Mouse (Mus musculus): ENCODE measurements around the gene Il12rb2.

Gene Il12rb2

DNA sequence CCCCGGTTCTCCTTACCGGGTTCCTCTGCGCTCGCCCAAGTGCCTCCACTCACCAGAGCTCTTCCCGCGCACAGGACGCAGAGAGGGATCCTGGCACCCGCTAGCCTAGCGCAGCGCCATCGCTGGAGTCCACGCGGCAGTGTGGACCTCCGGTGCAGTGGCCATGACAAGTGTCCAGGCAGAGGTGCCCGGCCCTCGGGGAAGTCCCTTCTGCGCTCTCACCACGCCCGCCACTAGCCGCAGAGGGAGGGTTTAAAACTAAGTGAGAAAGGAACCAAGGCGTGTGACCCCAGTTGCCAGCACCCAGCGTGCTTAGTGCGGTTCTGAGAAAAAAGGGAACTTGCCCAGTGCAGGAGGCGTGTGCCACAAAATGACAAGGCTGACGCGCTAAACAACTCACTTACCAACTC, at the start of gene Il12rb2:
TSS of gene Il12rb2 (minus strand) at position 207 of the 410 bp plus-strand sequence.
- DNase-seq (ENCODE audit: extremely low read depth, insufficient read length, low spot score), result peak; percentile 23

- no peak for DNase-seq (ENCODE audit: extremely low read depth, insufficient read length, low spot score)
Measured at GRCm38 (mm10) chr6:67421761-67422160, 45.8 kb upstream of the Il12rb2 start.

- DNase-seq (ENCODE audit: extremely low read depth, insufficient read length, low spot score), result no peak
Measured at GRCm38 (mm10) chr6:67416557-67416956, 40.6 kb upstream of the Il12rb2 start.

GRCm38 (mm10) chr6:67415276-67415675, 39.3 kb upstream of the Il12rb2 start:
- DNase-seq (ENCODE audit: extremely low read depth, insufficient read length, low spot score), result no peak

GRCm38 (mm10) chr6:67413378-67413777, 37.4 kb upstream of the Il12rb2 start:
- no peak for DNase-seq (ENCODE audit: extremely low read depth, insufficient read length, low spot score)

DNA sequence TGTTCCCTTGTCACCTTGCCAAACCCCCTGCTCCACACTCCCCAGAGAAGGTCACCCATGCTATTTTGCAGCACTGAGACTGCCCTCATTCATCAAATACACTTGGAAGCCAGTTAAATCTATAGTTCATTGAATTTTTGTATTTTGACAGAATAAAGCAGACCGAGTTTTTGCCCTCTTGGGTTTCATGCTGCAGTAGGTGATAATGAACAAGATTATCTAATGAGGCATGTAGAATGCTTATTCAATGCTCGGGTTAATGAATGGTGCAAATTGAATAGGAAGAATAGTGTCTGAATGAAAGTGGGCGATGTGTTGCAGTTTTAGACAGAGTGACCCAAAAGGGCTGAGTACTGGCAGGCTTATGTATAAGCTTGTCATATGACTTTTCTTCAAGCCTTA, 29.3 kb upstream of the Il12rb2 start:
- DNase-seq (ENCODE audit: extremely low read depth, insufficient read length, low spot score), result no peak

GRCm38 (mm10) chr6:67399551-67399950, 23.6 kb upstream of the Il12rb2 start:
- no peak for DNase-seq (ENCODE audit: extremely low read depth, insufficient read length, low spot score)

DNA sequence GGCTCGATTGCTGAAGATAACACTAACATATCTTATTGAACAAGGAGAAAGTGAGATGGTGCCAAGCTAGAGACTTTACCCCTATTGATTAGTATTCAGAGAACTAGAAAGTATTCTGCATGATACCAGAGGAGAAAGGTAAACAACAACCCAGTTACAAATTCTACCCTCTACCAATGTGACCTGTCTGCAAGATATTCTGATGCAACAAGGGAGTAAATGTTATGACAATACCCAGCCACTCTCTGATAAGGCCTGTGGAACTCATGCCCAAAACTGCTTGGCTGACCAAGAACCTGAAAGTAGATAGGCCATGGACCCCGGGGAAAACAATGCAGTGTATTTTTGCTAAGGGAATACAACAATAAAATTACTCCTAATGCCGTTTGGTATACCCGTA, 10.2 kb downstream of the Il12rb2 start:
- DNase-seq (ENCODE audit: extremely low read depth, insufficient read length, low spot score), result no peak

DNA sequence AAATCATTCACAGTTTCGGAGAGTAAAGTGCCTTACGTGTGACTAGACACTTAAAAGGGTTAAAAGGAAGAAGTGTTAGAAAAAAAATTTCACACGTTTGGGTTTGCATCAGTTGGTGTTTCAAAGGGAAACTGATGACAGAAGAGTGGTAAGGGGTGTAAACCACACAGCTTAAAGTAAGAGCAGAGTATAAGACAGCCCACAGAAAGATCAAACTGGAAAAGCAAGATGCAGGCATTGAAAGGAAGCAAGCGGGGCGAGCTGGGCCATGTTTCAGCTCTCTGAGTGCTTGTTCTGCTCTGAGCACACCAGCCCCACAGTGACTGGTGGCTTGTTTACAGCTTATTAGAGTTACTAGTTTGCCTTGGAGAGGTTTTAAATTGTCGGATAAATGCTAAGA, 27.9 kb downstream of the Il12rb2 start:
- no peak for DNase-seq (ENCODE audit: extremely low read depth, insufficient read length, low spot score)

DNA sequence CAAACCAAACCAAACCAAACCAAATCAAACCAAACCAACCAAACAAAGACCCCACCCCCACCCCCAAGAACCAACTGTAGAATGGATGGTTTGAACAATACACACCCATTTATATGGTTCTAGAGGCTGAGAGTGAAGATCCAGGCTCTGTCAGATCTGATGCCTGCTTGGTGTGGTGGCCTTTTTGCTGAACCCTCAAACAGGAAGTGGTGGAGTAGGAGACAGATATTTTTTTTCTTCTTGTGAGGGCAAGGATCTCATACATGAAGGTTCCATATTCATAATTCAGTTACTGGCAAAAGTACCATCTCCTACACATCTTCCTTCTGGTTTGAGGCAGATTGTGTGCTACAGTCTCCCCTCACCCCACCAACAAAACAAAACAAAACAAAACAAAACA, 36.5 kb downstream of the Il12rb2 start:
- no peak for DNase-seq (ENCODE audit: extremely low read depth, insufficient read length, low spot score)

GRCm38 (mm10) chr6:67337943-67338342, 38.0 kb downstream of the Il12rb2 start:
- no peak for DNase-seq (ENCODE audit: extremely low read depth, insufficient read length, low spot score)

- DNase-seq (ENCODE audit: extremely low read depth, insufficient read length, low spot score), result no peak
Measured at GRCm38 (mm10) chr6:67323788-67324187, 52.2 kb downstream of the Il12rb2 start.

GRCm38 (mm10) chr6:67318451-67318850, 57.5 kb downstream of the Il12rb2 start:
- no peak for DNase-seq (ENCODE audit: extremely low read depth, insufficient read length, low spot score)

DNA sequence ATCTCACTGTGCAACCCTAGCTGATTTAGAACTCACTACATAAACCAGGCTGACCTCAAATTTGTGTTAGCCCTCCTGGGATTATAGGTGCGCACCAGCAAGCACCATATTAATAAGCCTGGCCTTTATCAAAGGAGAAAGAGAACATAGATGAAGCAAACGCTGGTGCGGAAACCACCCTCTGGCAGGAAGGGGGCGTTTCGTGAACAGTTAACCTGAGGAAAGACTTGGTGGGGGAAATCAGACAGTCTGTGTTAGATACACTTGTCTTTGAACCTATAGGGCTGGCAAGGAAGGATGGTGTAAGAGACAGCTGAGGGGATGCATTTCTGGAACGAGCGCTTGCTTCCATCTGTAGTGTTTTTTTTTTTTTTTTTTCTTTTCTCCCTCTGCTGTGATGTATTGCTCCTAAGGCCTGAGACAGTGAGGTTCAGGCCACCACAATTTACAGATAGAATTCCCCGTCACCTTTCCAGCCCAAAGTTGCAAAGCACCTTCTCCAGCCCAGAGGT, 58.1 kb downstream of the Il12rb2 start:
- no peak for DNase-seq (ENCODE audit: extremely low read depth, insufficient read length, low spot score)

- no peak for DNase-seq (ENCODE audit: extremely low read depth, insufficient read length, low spot score)
Measured at GRCm38 (mm10) chr6:67317068-67317467, 58.9 kb downstream of the Il12rb2 start.

GRCm38 (mm10) chr6:67314697-67315096, 61.3 kb downstream of the Il12rb2 start:
- no peak for DNase-seq (ENCODE audit: extremely low read depth, insufficient read length, low spot score)

- no peak for DNase-seq (ENCODE audit: extremely low read depth, insufficient read length, low spot score)
Measured at GRCm38 (mm10) chr6:67309752-67310151, 66.2 kb downstream of the Il12rb2 start.

GRCm38 (mm10) chr6:67308994-67309393, 67.0 kb downstream of the Il12rb2 start:
- DNase-seq (ENCODE audit: extremely low read depth, insufficient read length, low spot score), result no peak

- DNase-seq (ENCODE audit: extremely low read depth, insufficient read length, low spot score), result no peak
Measured at GRCm38 (mm10) chr6:67303210-67303609, 72.8 kb downstream of the Il12rb2 start.

DNA sequence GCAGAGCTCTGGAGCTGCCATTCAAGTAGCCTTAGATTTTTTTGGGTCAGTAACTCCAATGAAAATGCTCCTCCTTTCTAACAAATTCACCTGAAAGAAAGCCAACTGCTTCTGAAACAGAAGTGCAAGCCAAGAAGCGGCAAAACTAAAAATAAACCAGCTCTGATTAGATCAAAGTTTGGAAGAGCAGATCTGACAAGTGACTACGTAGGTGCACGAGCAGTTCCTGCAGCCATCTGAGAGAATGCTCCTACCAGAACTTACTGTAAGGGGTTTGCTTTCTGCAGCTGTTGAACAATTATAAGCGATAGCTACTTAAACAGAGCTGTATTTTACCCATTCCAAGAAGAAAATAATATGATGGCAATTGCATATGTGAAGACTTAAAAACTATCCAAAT, 73.5 kb downstream of the Il12rb2 start:
- no peak for DNase-seq (ENCODE audit: extremely low read depth, insufficient read length, low spot score)

DNA sequence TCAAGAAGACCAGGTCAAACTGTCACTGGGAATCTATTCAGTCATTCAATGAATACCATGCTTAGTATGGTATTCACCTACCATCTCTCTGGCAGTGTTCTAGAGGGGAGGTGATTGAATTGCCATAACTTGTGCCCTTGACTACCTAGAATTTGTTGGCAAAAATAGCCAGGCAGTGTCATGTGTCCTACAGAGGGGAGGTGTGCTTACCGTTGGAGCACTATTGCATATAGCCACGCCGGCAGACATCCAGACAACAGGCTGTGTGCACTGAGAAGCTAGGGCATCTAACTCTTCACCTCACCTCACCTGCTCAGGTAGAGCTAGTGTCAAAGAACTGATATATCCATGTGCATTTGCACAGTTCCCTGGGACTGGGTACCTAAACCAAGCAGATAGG, 74.8 kb downstream of the Il12rb2 start:
- DNase-seq (ENCODE audit: extremely low read depth, insufficient read length, low spot score), result no peak

DNA sequence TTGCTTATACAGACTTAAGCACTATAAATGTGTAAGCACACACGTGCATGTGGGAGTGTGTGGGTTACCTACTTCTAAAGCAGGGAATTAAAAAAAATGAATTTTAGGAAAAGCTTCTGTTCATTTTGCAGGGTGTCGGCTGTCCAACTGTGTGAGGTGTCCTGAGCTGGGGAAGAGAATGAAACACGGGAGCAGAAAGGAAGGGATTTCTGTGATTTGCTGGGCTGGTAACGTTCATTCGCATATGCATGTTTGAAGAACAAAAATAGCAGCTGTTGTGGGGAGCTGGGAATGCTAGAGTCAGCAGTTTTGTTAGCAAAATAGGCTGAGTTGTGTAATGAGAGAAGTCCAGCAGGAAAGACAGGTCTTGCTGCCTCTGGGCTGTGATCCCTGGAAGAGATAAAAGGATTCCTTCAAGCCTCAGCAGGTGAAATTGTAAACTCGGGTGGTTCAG, 75.3 kb downstream of the Il12rb2 start:
- DNase-seq (ENCODE audit: extremely low read depth, insufficient read length, low spot score), result no peak

DNA sequence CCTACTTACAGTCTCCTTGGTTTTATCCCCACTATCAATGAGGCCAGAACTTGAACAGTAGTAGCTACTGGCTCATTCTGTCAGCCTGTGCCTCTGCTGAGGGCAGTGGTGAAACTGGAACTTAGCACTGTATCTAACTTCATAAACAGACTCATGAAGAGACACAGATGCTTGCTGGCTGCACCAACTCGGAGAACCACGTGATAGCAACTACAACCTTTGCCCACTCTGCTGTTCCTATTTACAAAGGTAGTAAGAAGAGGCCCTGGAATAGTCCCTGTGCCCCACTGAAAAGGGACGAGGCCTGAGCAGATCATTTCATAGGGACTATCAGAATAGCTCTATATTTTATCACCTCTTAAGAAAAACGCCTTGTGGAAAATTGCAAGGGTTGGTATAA, 75.7 kb downstream of the Il12rb2 start:
- DNase-seq (ENCODE audit: extremely low read depth, insufficient read length, low spot score), result no peak
